Mouse (Mus musculus): ENCODE results near the gene Arhgap19. TPM values are rescaled to one million over a fixed set of nuclear protein-coding genes. Genes with fewer than 3 reads are reported as not detected.

The Arhgap19 gene
- polyA plus RNA-seq, 1 experiment from 2014 or later = 43.6 TPM

GRCm38 (mm10) chr19:41791384-41791783 lies 10.5 kb downstream of the Arhgap19 start:
- Histone ChIP-seq H3K4me3 (ENCODE audit: low read depth, low read length) (no peak overlapping the region), H3K4me2 (ENCODE audit: low read depth, severe bottlenecking) (no peak overlapping the region), H3K36me3 (ENCODE audit: control insufficient read depth, insufficient read depth, low read length) (peaks cover 5% of the 10 kb centered on the region; the same call in 1 of the 2 replicates), H3K9me3 (ENCODE audit: control insufficient read depth, low read length) (no peaks in the 10 kb centered on the region; the same call in 1 of the 2 replicates), H3K27ac (replicated peaks; ENCODE audit: low read depth, low read length) (no peak overlapping the region), H3K9ac (ENCODE audit: low read length) (no peak overlapping the region), H3K27me3 (ENCODE audit: control insufficient read depth, insufficient read depth, low read length) (no peaks in the 10 kb centered on the region), H3K4me1 (ENCODE audit: control insufficient read depth, insufficient read depth, low read length) (no peaks in the 10 kb centered on the region)
- 98% methylated on average over 2 of the region's 2 CpGs for WGBS
- ATAC-seq (ENCODE audit: insufficient number of reproducible peaks, low FRiP score, low TSS enrichment, low read depth) (no peak), DNase-seq (ENCODE audit: low spot score) (no peak)

- no peaks in the 10 kb centered on the region for H3K27me3 ChIP-seq (ENCODE audit: control insufficient read depth, insufficient read depth, low read length)
- H3K9me3 ChIP-seq (ENCODE audit: control insufficient read depth, low read length) = no peaks in the 10 kb centered on the region; the same call in 1 of the 2 replicates
- DNase-seq (ENCODE audit: low spot score) (peak; percentile 35), ATAC-seq (ENCODE audit: insufficient number of reproducible peaks, low FRiP score, low TSS enrichment, low read depth) (no peak; the same call in 1 of the 2 replicates)
- H3K36me3 ChIP-seq (ENCODE audit: control insufficient read depth, insufficient read depth, low read length) = peaks cover 7% of the 10 kb centered on the region; the same call in 1 of the 2 replicates
- no peak overlapping the region for H3K9ac ChIP-seq (ENCODE audit: low read length)
- no peaks in the 10 kb centered on the region for H3K4me1 ChIP-seq (ENCODE audit: control insufficient read depth, insufficient read depth, low read length)
- 72% methylated on average over 10 of the region's 10 CpGs for WGBS
- H3K27ac ChIP-seq (replicated peaks; ENCODE audit: low read depth, low read length) = no peak overlapping the region
- H3K4me3 ChIP-seq (ENCODE audit: low read depth, low read length) = no peak overlapping the region
- H3K4me2 ChIP-seq (ENCODE audit: low read depth, severe bottlenecking) = no peak overlapping the region
Observed at GRCm38 (mm10) chr19:41789110-41789961, 12.5 kb downstream of the Arhgap19 start.

- no peak overlapping the region for H3K4me2 ChIP-seq (ENCODE audit: low read depth, severe bottlenecking)
- no peaks in the 10 kb centered on the region for H3K27me3 ChIP-seq (ENCODE audit: control insufficient read depth, insufficient read depth, low read length)
- ATAC-seq (ENCODE audit: insufficient number of reproducible peaks, low FRiP score, low TSS enrichment, low read depth) (no peak), DNase-seq (ENCODE audit: low spot score) (no peak)
- WGBS = 94% methylated on average over 1 of the region's 1 CpGs
- no peaks in the 10 kb centered on the region; the same call in 1 of the 2 replicates for H3K9me3 ChIP-seq (ENCODE audit: control insufficient read depth, low read length)
- H3K4me1 ChIP-seq (ENCODE audit: control insufficient read depth, insufficient read depth, low read length) = no peaks in the 10 kb centered on the region
- H3K4me3 ChIP-seq (ENCODE audit: low read depth, low read length) = no peak overlapping the region
- peaks cover 7% of the 10 kb centered on the region; the same call in 1 of the 2 replicates for H3K36me3 ChIP-seq (ENCODE audit: control insufficient read depth, insufficient read depth, low read length)
- H3K27ac ChIP-seq (replicated peaks; ENCODE audit: low read depth, low read length) = no peak overlapping the region
- H3K9ac ChIP-seq (ENCODE audit: low read length) = no peak overlapping the region
Observed at GRCm38 (mm10) chr19:41786896-41787295, 15.0 kb downstream of the Arhgap19 start.

- no peak for ATAC-seq (ENCODE audit: insufficient number of reproducible peaks, low FRiP score, low TSS enrichment, low read depth)
- H3K4me1 ChIP-seq (ENCODE audit: control insufficient read depth, insufficient read depth, low read length) = no peaks in the 10 kb centered on the region
- H3K9ac ChIP-seq (ENCODE audit: low read length) = no peak overlapping the region
- H3K27me3 ChIP-seq (ENCODE audit: control insufficient read depth, insufficient read depth, low read length) = no peaks in the 10 kb centered on the region
- 91% methylated on average over 6 of the region's 6 CpGs for WGBS
- no peak overlapping the region for H3K4me2 ChIP-seq (ENCODE audit: low read depth, severe bottlenecking)
- no peaks in the 10 kb centered on the region for H3K9me3 ChIP-seq (ENCODE audit: control insufficient read depth, low read length)
- H3K36me3 ChIP-seq (ENCODE audit: control insufficient read depth, insufficient read depth, low read length) = peaks cover 21% of the 10 kb centered on the region
- no peak overlapping the region for H3K27ac ChIP-seq (replicated peaks; ENCODE audit: low read depth, low read length)
- DNase-seq (ENCODE audit: low spot score) = no peak
- no peak overlapping the region for H3K4me3 ChIP-seq (ENCODE audit: low read depth, low read length)
Observed at GRCm38 (mm10) chr19:41777514-41777913, 24.3 kb downstream of the Arhgap19 start.

- no peaks in the 10 kb centered on the region for H3K27me3 ChIP-seq (ENCODE audit: control insufficient read depth, insufficient read depth, low read length)
- no peak overlapping the region for H3K4me3 ChIP-seq (ENCODE audit: low read depth, low read length)
- WGBS = 94% methylated on average over 7 of the region's 7 CpGs
- H3K4me2 ChIP-seq (ENCODE audit: low read depth, severe bottlenecking) = no peak overlapping the region
- no peaks in the 10 kb centered on the region for H3K4me1 ChIP-seq (ENCODE audit: control insufficient read depth, insufficient read depth, low read length)
- ATAC-seq (ENCODE audit: insufficient number of reproducible peaks, low FRiP score, low TSS enrichment, low read depth) (no peak), DNase-seq (ENCODE audit: low spot score) (no peak)
- H3K27ac ChIP-seq (replicated peaks; ENCODE audit: low read depth, low read length) = no peak overlapping the region
- no peak overlapping the region for H3K9ac ChIP-seq (ENCODE audit: low read length)
- H3K36me3 ChIP-seq (ENCODE audit: control insufficient read depth, insufficient read depth, low read length) = peaks cover 12% of the 10 kb centered on the region
- H3K9me3 ChIP-seq (ENCODE audit: control insufficient read depth, low read length) = no peaks in the 10 kb centered on the region
Observed at GRCm38 (mm10) chr19:41768711-41769110, 33.1 kb downstream of the Arhgap19 start.

GRCm38 (mm10) chr19:41766628-41767027 lies 35.2 kb downstream of the Arhgap19 start:
- H3K9ac ChIP-seq (ENCODE audit: low read length) = no peak overlapping the region
- ATAC-seq (ENCODE audit: insufficient number of reproducible peaks, low FRiP score, low TSS enrichment, low read depth) (no peak), DNase-seq (ENCODE audit: low spot score) (no peak)
- H3K4me1 ChIP-seq (ENCODE audit: control insufficient read depth, insufficient read depth, low read length) = no peaks in the 10 kb centered on the region; the same call in 1 of the 2 replicates
- peaks cover 2% of the 10 kb centered on the region; the same call in 1 of the 2 replicates for H3K36me3 ChIP-seq (ENCODE audit: control insufficient read depth, insufficient read depth, low read length)
- no peak overlapping the region for H3K4me2 ChIP-seq (ENCODE audit: low read depth, severe bottlenecking)
- no peaks in the 10 kb centered on the region for H3K27me3 ChIP-seq (ENCODE audit: control insufficient read depth, insufficient read depth, low read length)
- H3K27ac ChIP-seq (replicated peaks; ENCODE audit: low read depth, low read length) = no peak overlapping the region
- WGBS = 88% methylated on average over 5 of the region's 5 CpGs
- no peak overlapping the region for H3K4me3 ChIP-seq (ENCODE audit: low read depth, low read length)
- no peaks in the 10 kb centered on the region for H3K9me3 ChIP-seq (ENCODE audit: control insufficient read depth, low read length)

GRCm38 (mm10) chr19:41763870-41764660 lies 37.8 kb downstream of the Arhgap19 start:
- DNase-seq (ENCODE audit: low spot score) = peak; percentile 95
- ATAC-seq (ENCODE audit: insufficient number of reproducible peaks, low FRiP score, low TSS enrichment, low read depth) = no peak
- Histone ChIP-seq H3K4me2 (ENCODE audit: low read depth, severe bottlenecking) (no peak overlapping the region), H3K27ac (replicated peaks; ENCODE audit: low read depth, low read length) (no peak overlapping the region), H3K27me3 (ENCODE audit: control insufficient read depth, insufficient read depth, low read length) (no peaks in the 10 kb centered on the region), H3K36me3 (ENCODE audit: control insufficient read depth, insufficient read depth, low read length) (no peaks in the 10 kb centered on the region), H3K9ac (ENCODE audit: low read length) (no peak overlapping the region), H3K4me3 (ENCODE audit: low read depth, low read length) (no peak overlapping the region), H3K4me1 (ENCODE audit: control insufficient read depth, insufficient read depth, low read length) (no peaks in the 10 kb centered on the region; the same call in 1 of the 2 replicates), H3K9me3 (ENCODE audit: control insufficient read depth, low read length) (no peaks in the 10 kb centered on the region)
- WGBS = 33% methylated on average over 12 of the region's 12 CpGs

- ATAC-seq (ENCODE audit: insufficient number of reproducible peaks, low FRiP score, low TSS enrichment, low read depth) (no peak), DNase-seq (ENCODE audit: low spot score) (peak; percentile 65)
- WGBS = 29% methylated on average over 9 of the region's 9 CpGs
- no peak overlapping the region for H3K27ac ChIP-seq (replicated peaks; ENCODE audit: low read depth, low read length)
- H3K9me3 ChIP-seq (ENCODE audit: control insufficient read depth, low read length) = no peaks in the 10 kb centered on the region
- H3K27me3 ChIP-seq (ENCODE audit: control insufficient read depth, insufficient read depth, low read length) = no peaks in the 10 kb centered on the region
- H3K36me3 ChIP-seq (ENCODE audit: control insufficient read depth, insufficient read depth, low read length) = no peaks in the 10 kb centered on the region
- H3K9ac ChIP-seq (ENCODE audit: low read length) = no peak overlapping the region
- no peak overlapping the region for H3K4me2 ChIP-seq (ENCODE audit: low read depth, severe bottlenecking)
- no peaks in the 10 kb centered on the region; the same call in 1 of the 2 replicates for H3K4me1 ChIP-seq (ENCODE audit: control insufficient read depth, insufficient read depth, low read length)
- no peak overlapping the region for H3K4me3 ChIP-seq (ENCODE audit: low read depth, low read length)
Observed at GRCm38 (mm10) chr19:41761529-41761928, 40.3 kb downstream of the Arhgap19 start.
